Mouse (Mus musculus): Measurements from ENCODE around the gene Actc1. TPM values are rescaled to one million over a fixed set of nuclear protein-coding genes. Genes with fewer than 3 reads are reported as not detected.

Gene Actc1
- total RNA-seq, 2 experiments from 2014 or later, result 7,210 to 7,715 TPM

GRCm38 (mm10) chr2:114051871-114052241, 1.5 kb downstream of the Actc1 start:
- intact Hi-C loops (cut with DNase I; ENCODE audit: low total_unique reads), result no loop called here
- DNase-seq, result no peak

DNA sequence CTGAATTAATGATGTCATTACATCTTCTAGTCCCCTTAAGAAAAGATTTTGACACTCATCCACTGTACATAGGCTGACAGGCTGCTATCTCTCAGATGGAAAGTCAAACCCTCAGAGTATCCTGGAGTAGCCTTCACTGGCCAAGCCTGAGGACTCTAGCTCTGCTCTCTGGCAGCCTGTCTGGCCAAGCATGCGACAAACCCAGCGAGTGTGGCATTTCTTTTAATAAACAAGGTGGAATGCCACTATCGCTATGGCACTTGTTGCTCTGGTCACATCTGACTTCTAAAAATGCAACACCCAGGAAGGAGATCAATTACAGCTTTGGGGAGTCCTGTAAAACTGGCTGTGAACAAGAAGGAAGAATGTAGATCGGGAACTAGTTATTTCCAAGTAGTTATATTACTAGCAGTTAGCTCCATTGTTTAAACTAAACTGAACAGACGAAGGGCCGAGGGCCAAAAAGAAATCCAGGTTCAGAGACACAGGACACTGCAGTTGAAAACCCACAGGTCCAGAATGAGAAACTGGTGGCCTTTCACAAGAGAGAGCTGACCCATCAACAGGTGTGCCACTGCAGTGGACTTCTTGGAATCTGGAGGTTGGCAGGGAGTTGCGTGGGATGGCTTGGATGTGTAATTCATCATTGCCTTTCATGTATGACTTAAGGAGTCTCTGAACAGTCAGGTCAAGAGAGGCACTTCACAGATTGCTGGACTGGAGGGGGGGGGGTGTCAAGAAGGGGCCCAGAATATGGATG, 2.1 kb downstream of the Actc1 start:
- peak; percentile 19 for DNase-seq
- intact Hi-C loops (cut with DNase I; ENCODE audit: low total_unique reads), result no loop called here

DNA sequence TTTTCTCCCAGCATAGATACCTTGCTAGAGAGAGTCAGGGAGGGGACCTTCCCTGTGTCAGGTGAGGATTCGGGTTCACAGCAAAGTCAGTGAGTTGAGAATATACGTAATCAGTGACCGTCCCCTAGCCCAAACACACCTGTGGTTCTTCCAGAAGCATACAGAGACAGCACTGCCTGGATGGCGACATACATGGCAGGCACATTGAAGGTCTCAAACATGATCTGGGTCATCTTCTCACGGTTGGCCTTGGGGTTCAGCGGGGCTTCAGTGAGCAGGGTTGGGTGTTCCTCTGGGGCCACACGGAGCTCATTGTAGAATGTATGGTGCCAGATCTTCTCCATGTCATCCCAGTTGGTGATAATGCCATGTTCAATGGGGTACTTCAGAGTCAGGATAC, 3.2 kb downstream of the Actc1 start:
- intact Hi-C loops (cut with DNase I; ENCODE audit: low total_unique reads), result no loop called here
- DNase-seq, result no peak

DNA sequence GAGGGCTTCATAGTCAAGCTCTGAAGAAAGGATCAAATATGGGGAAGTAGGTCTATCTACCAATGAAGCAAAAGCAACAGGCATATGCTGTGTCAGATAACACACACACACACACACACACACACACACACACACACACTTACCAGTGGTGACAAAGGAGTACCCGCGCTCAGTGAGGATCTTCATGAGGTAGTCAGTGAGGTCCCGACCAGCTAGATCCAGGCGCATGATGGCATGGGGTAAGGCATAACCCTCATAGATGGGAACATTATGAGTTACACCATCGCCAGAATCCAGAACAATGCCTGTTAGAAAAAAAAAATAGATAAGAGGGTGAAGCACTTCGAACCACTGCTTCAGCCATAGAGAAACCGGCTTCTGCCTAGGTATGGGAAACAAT, 4.0 kb downstream of the Actc1 start:
- intact Hi-C loops (cut with DNase I; ENCODE audit: low total_unique reads), result no loop called here
- no peak for DNase-seq

GRCm38 (mm10) chr2:114047960-114048611, 5.3 kb downstream of the Actc1 start:
- no peak for DNase-seq
- intact Hi-C loops (cut with DNase I; ENCODE audit: low total_unique reads), result no loop called here

GRCm38 (mm10) chr2:114046151-114046664, 7.1 kb downstream of the Actc1 start:
- intact Hi-C loops (cut with DNase I; ENCODE audit: low total_unique reads), result no loop called here
- no peak for DNase-seq

GRCm38 (mm10) chr2:114037926-114038325, 15.4 kb downstream of the Actc1 start:
- intact Hi-C loops (cut with DNase I; ENCODE audit: low total_unique reads), result no loop called here

GRCm38 (mm10) chr2:114032259-114032658, 21.1 kb downstream of the Actc1 start:
- intact Hi-C loops (cut with DNase I; ENCODE audit: low total_unique reads), result no loop called here

More at GRCm38 (mm10) chr2:114037926-114038325, 15.4 kb downstream of the Actc1 start:
- DNase-seq, result no peak

GRCm38 (mm10) chr2:114023383-114023782, 30.0 kb downstream of the Actc1 start:
- intact Hi-C loops (cut with DNase I; ENCODE audit: low total_unique reads), result no loop called here
- no peak for DNase-seq

More at GRCm38 (mm10) chr2:114032259-114032658, 21.1 kb downstream of the Actc1 start:
- no peak for DNase-seq

DNA sequence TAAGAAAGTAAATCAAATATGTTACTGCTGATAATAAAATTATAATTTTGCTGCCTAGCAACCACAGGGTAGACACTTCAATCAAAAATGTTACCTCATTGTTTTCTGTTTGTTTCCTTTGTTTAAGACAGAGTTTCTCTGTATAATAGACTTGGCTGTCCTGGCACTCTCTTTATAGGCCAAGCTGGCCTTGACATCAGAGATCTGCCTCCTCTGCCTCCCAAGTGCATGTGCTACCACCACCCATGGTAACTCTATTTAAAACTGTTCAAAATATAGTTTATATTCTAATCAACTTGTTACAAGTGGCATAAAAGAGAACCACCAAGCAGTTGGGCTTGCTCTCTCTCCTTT, 33.2 kb downstream of the Actc1 start:
- intact Hi-C loops (cut with DNase I; ENCODE audit: low total_unique reads), result no loop called here
- no peak for DNase-seq

DNA sequence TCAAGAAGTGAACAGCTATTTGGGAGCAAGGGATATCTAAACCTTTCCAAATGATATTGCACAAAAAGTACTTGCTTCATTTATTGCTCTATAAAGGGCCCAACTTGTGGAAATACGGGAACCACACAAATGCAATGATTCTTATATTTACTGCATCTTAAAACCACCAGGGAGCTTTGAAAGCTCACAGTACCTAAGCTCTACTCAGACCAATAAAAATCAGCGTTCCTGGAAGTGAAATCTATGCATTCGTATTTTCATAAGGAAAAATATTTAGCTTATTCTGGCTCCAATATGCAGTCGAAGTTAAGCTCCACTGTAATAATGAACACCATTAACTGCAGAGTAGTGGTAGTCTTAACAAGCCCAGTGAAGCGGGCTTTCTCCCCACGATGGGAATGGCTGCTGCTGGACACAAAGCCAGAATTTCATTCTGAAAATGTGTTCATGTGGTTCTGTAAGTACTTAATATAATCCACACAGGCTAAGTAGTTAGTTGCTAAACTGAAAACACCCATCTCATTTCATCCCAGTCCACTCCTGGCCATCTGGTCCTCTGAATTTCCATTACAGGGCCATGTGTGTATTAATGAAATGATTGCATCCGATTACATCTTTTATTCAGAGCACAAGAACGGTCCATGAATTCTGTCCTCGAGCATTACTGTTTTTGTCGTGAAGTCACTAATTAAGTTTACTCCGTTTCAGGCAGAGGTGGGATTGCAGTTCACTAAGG, 33.7 kb downstream of the Actc1 start:
- intact Hi-C loops (cut with DNase I; ENCODE audit: low total_unique reads), result no loop called here
- DNase-seq, result no peak

DNA sequence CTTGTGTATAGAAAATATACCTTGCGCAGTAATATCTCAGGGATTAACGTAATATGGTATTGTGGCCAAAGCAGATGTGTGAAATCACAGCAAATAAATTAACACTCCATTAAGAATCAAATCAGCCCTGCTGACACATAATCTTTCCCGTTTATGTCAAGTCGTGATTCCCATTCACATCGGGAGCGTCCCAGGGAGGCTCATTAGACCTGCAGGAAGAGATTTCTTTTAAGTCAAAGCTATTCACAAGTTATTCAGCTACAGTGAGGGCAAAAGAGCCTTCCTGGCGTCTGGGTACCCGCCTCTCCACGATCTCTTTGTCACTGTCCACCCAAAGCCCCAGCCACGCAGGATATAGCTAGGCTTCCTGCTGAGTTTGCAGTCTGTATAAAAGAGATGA, 35.2 kb downstream of the Actc1 start:
- intact Hi-C loops (cut with DNase I; ENCODE audit: low total_unique reads), result no loop called here
- DNase-seq, result no peak

DNA sequence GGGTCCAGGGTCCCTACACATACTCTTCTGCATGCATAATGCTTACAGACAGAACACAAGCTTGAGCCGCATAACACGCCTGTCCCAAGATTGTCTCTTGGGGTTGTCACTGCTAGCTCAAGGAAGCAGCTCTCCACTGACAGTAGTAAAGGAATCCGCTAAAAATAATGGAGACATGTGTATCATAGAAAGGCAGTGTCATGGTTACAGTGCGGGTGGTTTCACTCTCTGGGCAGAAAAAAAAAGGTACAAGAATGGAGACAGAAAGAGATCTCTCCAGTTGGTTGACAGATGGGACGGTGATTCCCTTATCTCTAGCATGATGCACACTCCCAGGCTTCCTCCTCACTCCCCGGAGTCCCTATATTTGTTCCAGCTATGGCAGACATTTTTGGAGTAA, 38.5 kb downstream of the Actc1 start:
- DNase-seq, result no peak
- intact Hi-C loops (cut with DNase I; ENCODE audit: low total_unique reads), result no loop called here

DNA sequence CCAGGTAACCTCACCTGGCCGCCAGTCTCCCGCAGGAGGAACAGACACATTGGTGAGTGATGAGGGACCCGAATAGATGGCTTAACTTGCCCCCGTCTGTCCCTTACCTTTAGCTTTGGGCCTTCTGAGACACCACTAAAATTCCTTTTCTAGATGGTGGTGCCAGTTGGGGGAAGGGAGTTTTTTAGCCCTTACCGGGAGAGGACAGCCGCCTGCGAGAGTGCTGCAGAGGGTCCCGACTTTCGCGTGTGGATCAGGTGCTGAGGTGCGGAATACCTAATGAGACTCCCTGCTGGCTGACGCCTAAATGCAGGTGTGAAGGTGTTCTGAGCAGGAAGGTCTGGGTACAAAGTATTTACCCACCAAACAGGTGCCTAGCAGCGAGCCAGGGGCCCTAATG, 39.5 kb downstream of the Actc1 start:
- intact Hi-C loops (cut with DNase I; ENCODE audit: low total_unique reads), result no loop called here
- no peak for DNase-seq

DNA sequence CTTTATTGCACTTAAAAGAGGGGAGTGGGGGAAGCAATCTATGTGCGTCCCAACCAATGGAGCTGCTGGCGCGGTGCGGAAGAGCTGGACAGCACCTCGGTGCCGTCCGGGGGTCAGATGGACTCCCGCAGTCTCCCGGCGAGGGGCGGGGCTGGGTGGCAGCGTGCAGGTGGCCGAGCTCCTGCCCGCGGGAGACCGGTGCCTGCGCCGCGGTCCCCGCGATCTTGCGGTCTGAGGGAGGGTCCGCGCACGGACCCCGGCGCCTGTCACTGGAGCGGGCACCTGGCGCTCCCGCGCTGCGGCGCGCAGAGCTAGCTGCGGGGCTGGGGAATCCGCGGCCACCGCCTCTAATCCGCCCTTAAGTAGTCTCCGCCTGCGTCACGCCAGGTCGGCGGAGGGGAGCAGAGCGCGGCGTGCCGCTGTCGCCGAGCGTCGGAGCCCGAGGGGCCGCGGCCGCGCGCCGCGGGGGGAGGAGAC, 40.0 kb downstream of the Actc1 start, which contains the start of gene Gjd2:
TSS of gene Gjd2 (minus strand) at position 325 of the 477 bp plus-strand sequence.
- DNase-seq, result no peak

GRCm38 (mm10) chr2:114012749-114013211, 40.6 kb downstream of the Actc1 start:
- intact Hi-C loops (cut with DNase I; ENCODE audit: low total_unique reads), result no loop called here
- no peak for DNase-seq

More for the DNA sequence above, 40.0 kb downstream of the Actc1 start, which contains the start of gene Gjd2:
- intact Hi-C loops (cut with DNase I; ENCODE audit: low total_unique reads), result no loop called here

DNA sequence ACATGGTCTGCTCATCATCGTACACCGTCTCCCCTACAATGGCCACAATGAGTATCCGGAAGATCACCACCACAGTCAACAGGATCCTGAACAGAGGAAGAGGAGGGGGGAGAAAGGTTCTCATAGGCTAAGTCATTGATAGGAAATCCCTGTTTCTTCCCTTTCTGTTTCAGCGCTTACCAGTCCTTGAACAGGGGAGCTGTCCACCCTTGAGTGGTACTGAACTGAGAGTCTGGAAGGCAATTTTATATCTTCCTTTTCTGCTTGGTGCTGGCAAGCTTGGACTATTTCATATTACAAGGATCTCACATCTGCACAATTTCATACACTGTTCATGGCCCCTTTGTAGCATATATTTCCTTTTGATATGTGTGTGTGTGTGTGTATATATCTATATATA, 41.5 kb downstream of the Actc1 start:
- intact Hi-C loops (cut with DNase I; ENCODE audit: low total_unique reads), result no loop called here
- peak; percentile 11 for DNase-seq

DNA sequence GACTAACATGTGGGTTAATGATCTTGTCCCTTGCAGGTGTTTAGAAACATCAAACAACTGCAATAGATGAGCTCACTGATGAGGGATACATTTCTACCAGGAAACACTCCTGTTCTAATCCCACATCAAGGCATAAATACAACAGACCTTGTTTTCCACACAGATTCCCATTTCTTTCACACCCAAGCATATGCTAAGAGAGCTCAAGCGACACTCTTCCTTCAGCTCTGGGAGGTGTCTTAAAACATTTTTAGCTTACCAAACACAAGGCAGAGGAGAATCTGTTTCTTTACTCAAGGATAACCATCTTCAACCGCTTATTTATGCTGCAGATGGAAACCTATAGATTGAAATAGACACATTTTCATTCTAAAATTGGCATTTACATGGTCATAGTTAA, 45.0 kb downstream of the Actc1 start:
- no peak for DNase-seq
- intact Hi-C loops (cut with DNase I; ENCODE audit: low total_unique reads), result no loop called here

- intact Hi-C loops (cut with DNase I; ENCODE audit: low total_unique reads), result no loop called here
Observed at GRCm38 (mm10) chr2:113997484-113997883, 55.9 kb downstream of the Actc1 start.

More at GRCm38 (mm10) chr2:113997484-113997883, 55.9 kb downstream of the Actc1 start:
- DNase-seq, result no peak
